Mouse (Mus musculus) layer of hippocampus, postnatal 14 days (tissue): Measurements from ENCODE around the gene Arid3b. TPM values are rescaled to one million over a fixed set of nuclear protein-coding genes. Genes with fewer than 3 reads are reported as not detected.

ENCODE experiments used
- DNase-seq, 2 experiments: peaks; one replicate each; pipeline ENCODE4 v3.0.0; 2021 to 2022; ENCODE audit warnings: low spot score in 2 of 2, mixed read lengths in 1 of 2
- total RNA-seq, 2 experiments: library from RNA; stranded (reverse); gene quantifications; 2 replicates each; pipeline ENCODE4 v1.2.3; 2021

The Arid3b gene
- total RNA-seq, 2 experiments from 2014 or later = 7.0 to 8.9 TPM

- DNase-seq = peak; percentile 85 to 89
Measured at GRCm38 (mm10) chr9:57831267-57832082, 5.1 kb downstream of the Arid3b start.

- no peak for DNase-seq
Measured at GRCm38 (mm10) chr9:57829812-57830557, 6.6 kb downstream of the Arid3b start.

- no peak for DNase-seq
Measured at GRCm38 (mm10) chr9:57823397-57823796, 13.2 kb downstream of the Arid3b start.

- DNase-seq = no peak
Measured at GRCm38 (mm10) chr9:57822812-57823211, 13.8 kb downstream of the Arid3b start.

GRCm38 (mm10) chr9:57820186-57821080 lies 16.2 kb downstream of the Arid3b start:
- no peak for DNase-seq

GRCm38 (mm10) chr9:57817220-57817667 lies 19.3 kb downstream of the Arid3b start:
- no peak for DNase-seq

- no peak for DNase-seq
Measured at GRCm38 (mm10) chr9:57814866-57815265, 21.7 kb downstream of the Arid3b start.

- no peak for DNase-seq
Measured at GRCm38 (mm10) chr9:57814014-57814413, 22.6 kb downstream of the Arid3b start.

- DNase-seq = peak in 1 of 2 experiments; percentile 33
Measured at GRCm38 (mm10) chr9:57811793-57812733, 24.5 kb downstream of the Arid3b start.

GRCm38 (mm10) chr9:57810691-57811090 lies 25.9 kb downstream of the Arid3b start:
- DNase-seq = no peak

- DNase-seq = no peak
Measured at GRCm38 (mm10) chr9:57808771-57809310, 27.8 kb downstream of the Arid3b start.

- DNase-seq = no peak
Measured at GRCm38 (mm10) chr9:57807174-57807651, 29.4 kb downstream of the Arid3b start.

- DNase-seq = no peak
Measured at GRCm38 (mm10) chr9:57806066-57806481, 30.5 kb downstream of the Arid3b start.

- no peak for DNase-seq
Measured at GRCm38 (mm10) chr9:57805087-57805737, 31.4 kb downstream of the Arid3b start.

GRCm38 (mm10) chr9:57803839-57804238 lies 32.8 kb downstream of the Arid3b start:
- no peak for DNase-seq

GRCm38 (mm10) chr9:57803047-57803446 lies 33.5 kb downstream of the Arid3b start:
- no peak for DNase-seq

GRCm38 (mm10) chr9:57800325-57800975 lies 36.1 kb downstream of the Arid3b start:
- DNase-seq = no peak

GRCm38 (mm10) chr9:57798725-57799253 lies 37.8 kb downstream of the Arid3b start:
- DNase-seq = no peak
